Mouse (Mus musculus) lung, postnatal 10 days (tissue): ENCODE measurements around the gene Scimp.

ENCODE experiments used
- DNase-seq: peaks from one replicate; pipeline ENCODE4 v3.0.0; 2021

Gene Scimp

DNA sequence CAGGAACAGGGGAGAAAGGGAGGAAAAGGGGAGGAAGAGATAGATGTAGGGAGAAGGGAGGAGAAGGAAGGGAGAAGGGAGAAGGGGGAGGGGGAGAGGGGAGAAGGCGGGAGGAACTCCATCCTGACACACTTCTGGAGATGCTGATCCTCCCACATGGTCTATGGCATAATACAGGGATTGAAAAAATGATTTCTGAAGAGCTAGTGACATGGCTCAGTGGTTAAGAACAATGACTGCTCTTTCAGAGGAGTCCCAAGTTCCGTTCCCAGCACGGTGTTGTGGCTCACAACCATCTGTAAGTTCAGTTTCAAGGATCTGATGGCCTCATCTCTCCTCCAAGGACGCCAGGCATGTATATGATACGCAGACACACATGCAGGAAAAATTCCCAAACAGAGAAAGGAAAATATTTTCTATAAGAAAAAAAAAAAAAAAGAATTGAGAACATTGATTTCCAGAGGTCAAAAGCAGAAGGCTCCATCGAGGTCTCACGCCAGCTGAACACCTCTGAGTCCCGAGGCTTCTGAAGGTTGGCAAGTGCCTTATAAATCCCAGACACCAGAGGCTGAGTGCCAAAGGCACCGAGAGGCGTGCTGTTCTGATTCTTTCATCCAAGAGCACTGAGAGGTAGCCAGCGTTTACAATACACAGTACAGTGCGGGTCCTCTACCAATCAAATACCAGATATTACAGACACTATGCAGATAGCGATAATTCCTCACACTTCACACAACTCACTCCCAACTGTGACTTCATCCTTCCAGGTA lies 730 bp downstream of the Scimp start:
- DNase-seq = no peak

- DNase-seq = no peak
These were observed 1.3 kb downstream of the Scimp start for GRCm38 (mm10) chr11:70811041-70811440.

- DNase-seq = no peak
These were observed 3.4 kb downstream of the Scimp start for GRCm38 (mm10) chr11:70809011-70809410.

GRCm38 (mm10) chr11:70808101-70808500 lies 4.3 kb downstream of the Scimp start:
- no peak for DNase-seq

DNA sequence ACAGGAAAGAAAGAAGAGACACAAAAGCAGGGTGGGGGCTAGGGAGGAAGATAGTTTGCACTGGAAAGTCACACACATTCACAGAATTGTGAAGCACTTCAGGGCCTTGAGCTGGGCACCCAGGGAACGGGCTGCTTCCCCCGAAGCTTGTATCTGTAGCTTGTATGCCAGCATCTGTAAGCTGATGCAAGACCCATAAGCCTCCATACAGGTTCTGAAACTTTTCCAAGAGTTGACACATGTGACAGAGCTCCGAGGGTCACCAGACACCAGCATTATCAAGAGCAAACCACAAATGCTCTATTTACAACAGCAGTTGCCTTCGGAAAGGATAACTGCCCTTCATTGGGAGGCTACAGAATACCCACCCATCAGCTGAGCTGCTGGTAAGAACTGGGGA lies 4.8 kb downstream of the Scimp start:
- no peak for DNase-seq

DNA sequence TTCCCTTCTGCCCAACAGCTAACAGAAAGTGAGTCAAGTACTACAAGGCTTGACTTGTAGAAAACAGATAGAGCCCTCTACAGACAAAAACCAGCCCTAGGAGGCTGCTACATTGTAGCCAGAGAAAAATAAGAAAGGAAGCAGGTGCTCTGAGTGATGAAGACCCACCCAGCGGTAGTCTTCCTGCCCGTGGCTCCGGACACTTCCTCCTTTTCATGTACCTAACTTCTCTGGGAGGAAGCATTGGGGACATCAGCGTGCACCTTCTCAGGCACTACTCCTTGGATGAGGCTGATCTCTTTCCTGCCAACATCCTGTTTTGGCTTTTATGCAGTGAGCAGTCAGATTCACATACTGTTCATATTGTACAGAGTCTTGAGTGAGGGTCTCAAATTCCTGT lies 5.7 kb downstream of the Scimp start:
- no peak for DNase-seq

GRCm38 (mm10) chr11:70805641-70806175 lies 6.7 kb downstream of the Scimp start:
- no peak for DNase-seq

DNA sequence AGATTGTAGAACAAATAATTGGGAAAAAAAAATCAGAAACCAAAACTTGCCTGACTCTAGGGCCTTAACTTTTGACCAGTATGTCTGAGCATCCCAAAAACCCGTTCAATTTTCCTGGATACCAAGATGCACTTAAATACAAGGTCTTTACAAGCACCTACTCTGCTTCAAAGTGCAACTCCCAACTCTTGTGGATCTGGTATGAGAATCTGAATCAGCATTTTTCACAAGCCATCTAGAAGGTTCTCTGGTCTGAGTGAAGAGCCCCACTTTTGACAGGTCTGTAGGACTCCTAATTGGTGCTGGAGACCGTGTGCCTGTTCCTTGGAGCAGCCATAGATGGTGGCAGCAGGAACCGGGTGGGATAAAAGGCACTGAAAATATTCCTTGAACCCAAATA lies 8.0 kb downstream of the Scimp start:
- DNase-seq = no peak

DNA sequence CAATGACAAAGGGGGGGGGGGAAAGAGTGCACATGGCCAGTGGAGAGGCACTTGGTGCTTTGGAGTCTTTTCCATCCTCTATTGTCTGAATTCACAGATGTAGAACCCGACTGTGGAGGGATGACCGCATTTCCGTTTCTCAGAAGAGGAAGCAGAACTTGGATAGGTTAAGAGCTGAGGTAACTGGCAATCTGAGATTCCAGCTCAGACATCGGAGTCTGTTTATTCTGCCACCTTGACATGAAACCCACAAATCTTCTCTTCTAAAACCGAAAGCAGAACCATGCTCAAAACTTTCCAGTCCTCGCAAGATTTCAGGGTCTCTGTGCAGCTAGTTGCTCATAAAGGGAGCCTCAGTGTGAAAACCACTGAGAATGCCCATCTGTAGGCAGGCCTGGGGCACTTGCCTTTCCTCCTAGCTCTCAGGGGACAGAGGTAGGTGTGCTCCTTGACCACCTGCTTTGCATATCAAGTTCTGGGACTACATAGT lies 8.6 kb downstream of the Scimp start:
- DNase-seq = no peak

DNA sequence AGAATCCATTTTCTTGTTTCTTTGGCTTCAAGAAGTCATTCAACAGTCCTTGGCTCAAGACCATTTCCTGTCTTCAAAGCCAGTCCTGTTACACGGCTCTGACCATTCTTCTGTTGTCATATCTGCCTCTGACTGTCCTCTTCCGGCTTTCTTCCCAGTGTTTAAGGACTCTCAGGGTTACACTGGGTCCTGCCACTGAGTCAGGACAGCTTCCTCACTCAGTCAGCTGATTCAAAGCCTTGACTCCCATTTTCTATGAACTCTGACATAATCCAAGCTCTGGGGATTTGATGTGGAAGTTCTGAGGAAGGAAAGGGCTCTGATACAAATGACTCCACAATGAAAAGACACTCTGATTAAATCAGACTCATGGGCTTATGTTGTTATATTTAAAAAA lies 9.5 kb downstream of the Scimp start:
- no peak for DNase-seq

GRCm38 (mm10) chr11:70802208-70802864 lies 10.1 kb downstream of the Scimp start:
- no peak for DNase-seq

- no peak for DNase-seq
These were observed 20.0 kb downstream of the Scimp start for GRCm38 (mm10) chr11:70792409-70792808.

GRCm38 (mm10) chr11:70791676-70792075 lies 20.7 kb downstream of the Scimp start:
- DNase-seq = no peak

DNA sequence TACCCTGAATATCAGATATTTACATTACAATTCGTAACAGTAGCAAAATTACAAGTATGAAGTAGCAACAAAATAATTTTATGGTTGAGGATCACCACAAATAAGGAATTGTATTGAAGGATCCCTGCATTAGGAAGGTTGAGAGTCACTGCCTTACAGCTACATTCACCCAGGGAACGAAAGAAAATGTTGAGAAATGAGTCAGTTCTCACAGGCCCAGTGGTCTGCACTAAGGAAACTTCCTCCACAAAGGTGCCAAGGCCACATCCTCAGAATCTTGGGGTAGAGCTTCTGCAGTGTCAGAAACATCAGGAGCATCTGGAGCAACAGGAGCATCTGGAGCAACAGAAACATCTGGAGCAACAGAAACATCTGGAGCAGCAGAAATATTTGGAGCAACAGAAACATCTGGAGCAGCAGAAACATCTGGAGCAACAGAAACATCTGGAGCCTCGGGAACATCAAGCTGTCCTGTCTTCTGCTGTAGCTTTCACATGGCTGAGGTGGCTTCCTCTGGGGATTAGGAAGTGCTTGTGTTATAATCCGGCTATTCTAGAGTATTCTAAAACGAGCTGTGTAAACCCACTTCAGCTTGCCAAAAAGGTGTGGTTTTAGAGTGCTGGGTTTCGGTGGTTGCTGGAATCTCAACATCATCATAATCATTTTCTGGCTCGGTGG lies 21.4 kb downstream of the Scimp start:
- DNase-seq = no peak

DNA sequence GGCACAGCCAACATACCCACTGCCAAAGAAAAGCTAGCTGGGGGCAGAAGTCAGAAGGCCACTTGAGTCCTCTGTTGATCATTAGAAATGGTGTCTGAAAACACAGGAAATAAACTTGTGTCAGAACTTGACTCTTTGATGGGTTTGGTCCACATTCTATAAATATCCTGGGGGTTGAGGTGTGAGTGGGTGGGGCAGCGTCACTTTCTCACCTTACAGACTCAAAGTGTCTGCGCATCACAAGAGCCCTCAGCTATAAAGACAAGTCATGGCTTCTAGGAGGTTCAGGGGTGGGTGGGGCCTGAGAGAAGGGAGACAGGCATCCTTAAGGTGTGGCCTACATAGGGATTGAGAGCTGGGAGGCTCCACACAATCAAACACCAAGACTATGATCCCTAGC lies 22.0 kb downstream of the Scimp start:
- no peak for DNase-seq

- DNase-seq = no peak
These were observed 23.3 kb downstream of the Scimp start for GRCm38 (mm10) chr11:70788972-70789655.

GRCm38 (mm10) chr11:70787052-70787451 lies 25.3 kb downstream of the Scimp start:
- no peak for DNase-seq

DNA sequence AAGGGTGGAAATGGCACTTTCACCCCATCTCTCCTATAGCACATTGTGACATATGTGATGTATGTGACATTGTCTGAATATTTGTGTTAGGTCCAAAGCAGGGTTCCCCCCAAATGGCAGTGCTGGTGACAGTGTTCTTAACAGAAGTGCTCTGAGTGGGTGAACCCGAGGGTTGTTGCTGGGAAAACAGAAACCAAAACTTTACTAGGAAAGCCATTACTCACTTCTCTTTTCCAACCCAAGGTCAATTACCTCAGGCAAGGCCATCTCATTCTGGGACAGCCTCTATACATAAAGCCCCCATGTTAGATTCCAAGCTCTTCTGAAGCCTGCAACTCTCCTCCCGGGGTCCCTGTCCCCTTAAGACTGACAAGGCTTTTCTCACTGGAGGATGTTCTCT lies 26.5 kb downstream of the Scimp start:
- DNase-seq = no peak

- DNase-seq = peak; percentile 27
These were observed 34.3 kb downstream of the Scimp start for GRCm38 (mm10) chr11:70778058-70778457.

- DNase-seq = no peak
These were observed 34.8 kb downstream of the Scimp start for GRCm38 (mm10) chr11:70777634-70778033.

- peak; percentile 77 for DNase-seq
These were observed 35.4 kb downstream of the Scimp start for GRCm38 (mm10) chr11:70776830-70777571.

- no peak for DNase-seq
These were observed 41.6 kb downstream of the Scimp start for GRCm38 (mm10) chr11:70770804-70771203.
